Mouse (Mus musculus) spleen, adult 12 weeks (tissue): ENCODE results near the gene Tacc2.

Experiments used
- DNase-seq: peaks from one replicate; pipeline ENCODE4 v3.0.0; 2022; ENCODE audit warnings: low spot score

The Tacc2 gene

GRCm38 (mm10) chr7:130690869-130691268 lies 113.6 kb downstream of the Tacc2 start:
- DNase-seq = no peak

- DNase-seq = no peak
These were observed 114.7 kb downstream of the Tacc2 start for GRCm38 (mm10) chr7:130691931-130692330.

DNA sequence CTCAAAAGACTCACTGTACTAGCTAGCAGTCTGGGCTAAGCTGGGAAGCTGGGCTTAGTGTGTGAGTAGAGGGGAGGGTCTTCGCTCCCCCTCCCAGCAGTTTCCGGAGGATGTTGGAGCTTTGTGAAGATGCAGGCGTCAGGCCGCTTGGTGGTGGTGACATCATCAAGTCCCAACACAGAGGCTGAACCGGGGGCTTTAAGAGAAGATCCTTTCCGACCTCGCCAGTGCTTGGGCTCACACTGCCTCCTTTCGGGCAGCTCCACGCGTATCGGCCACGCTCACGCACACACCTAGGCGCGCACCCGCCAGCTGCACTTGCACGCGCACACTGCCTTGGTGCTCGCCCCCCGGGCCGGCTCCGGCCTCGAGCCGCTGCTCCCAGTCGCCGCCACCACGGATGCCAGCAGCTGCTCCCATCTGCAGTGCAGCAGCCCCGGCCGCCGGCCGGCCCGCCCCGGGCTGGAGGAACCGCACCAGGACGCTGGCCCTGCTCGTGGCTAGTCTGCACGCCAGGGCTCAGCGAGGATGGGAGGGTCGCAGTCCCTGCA lies 115.2 kb downstream of the Tacc2 start:
- no peak for DNase-seq

- no peak for DNase-seq
These were observed 115.9 kb downstream of the Tacc2 start for GRCm38 (mm10) chr7:130692943-130693799.

GRCm38 (mm10) chr7:130693800-130694193 lies 116.6 kb downstream of the Tacc2 start:
- DNase-seq = no peak

- no peak for DNase-seq
These were observed 118.6 kb downstream of the Tacc2 start for GRCm38 (mm10) chr7:130695669-130696338.

DNA sequence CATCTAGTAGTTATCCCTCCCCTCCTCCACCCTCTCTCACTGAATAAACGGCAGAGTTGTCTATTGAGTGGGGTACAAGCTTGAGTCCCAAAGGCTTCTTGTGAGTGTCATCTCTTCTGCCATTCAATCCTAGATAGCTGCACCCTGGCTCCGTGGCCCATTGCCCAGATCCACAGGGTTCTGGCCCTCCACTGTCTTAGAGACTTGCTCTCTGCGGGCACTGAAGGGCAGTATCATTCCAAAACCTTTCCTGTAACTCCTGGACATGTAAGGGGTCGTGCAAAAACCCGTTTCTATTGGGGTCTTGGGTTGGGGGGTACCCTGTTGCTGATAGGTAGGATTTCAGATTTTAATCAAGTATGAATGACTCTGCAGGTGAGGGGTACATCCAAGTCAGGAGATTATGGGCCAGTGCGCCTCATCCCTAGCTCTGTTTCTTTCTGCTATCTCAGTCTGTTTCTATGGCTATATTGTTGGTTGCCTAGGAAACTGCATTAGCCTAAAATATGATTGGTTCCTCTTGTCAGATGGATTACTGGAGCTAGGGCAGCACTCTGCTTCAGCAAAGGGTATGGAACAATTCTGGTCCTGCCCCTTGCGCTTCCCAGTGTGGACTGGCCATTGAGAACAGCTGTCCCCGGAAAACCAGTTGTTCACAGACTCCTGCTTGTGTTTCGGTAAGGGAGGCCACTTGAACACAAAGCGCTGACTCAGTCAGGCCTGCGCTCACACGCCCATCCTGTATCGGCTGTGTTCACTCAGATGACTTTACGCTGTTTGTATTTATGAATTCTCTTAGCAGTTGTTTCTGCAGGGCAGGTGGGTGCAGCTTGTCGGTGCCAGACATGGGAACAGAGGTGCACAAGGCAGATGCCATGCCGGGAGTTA lies 119.4 kb downstream of the Tacc2 start:
- no peak for DNase-seq

DNA sequence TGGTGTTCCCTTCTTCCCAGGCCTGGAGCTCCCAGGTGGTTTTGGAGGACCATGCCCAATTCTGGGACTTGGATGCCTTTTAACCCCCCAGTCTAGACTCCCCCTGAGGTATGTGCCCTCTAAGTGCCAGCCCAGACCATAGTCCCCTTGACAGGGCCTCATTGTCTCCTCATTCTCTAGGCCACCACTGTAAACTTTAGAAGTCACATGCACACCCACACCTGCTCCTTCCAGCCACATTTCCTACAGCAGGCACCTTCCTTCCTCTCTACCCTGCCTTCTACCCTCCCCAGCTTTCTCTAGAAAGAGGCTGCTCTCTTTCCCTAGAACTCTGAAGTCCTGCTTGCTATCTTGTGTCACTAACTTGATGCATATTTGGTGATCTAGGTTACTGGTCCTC lies 121.2 kb downstream of the Tacc2 start:
- no peak for DNase-seq

- DNase-seq = no peak
These were observed 124.1 kb downstream of the Tacc2 start for GRCm38 (mm10) chr7:130701336-130701735.

DNA sequence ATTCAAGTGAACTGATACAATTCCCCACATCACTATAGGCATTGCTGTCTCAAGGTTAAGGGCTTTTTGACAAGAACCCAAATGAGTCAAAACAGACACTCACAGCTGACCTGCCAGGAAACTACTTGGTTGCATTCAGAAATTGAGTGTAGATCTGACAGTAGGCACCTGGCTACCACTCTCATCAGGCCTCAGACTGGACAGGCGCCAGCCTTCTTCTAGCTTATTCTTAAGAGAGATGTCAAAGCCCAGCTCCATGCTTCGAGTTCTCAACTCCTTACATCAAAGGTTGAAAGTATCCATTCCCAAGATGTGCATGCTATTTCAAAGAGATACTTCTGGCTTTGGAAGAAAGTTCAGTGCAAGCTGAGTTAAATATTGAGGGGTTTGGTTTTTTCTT lies 128.0 kb downstream of the Tacc2 start:
- no peak for DNase-seq

GRCm38 (mm10) chr7:130708940-130709339 lies 131.7 kb downstream of the Tacc2 start:
- DNase-seq = no peak

DNA sequence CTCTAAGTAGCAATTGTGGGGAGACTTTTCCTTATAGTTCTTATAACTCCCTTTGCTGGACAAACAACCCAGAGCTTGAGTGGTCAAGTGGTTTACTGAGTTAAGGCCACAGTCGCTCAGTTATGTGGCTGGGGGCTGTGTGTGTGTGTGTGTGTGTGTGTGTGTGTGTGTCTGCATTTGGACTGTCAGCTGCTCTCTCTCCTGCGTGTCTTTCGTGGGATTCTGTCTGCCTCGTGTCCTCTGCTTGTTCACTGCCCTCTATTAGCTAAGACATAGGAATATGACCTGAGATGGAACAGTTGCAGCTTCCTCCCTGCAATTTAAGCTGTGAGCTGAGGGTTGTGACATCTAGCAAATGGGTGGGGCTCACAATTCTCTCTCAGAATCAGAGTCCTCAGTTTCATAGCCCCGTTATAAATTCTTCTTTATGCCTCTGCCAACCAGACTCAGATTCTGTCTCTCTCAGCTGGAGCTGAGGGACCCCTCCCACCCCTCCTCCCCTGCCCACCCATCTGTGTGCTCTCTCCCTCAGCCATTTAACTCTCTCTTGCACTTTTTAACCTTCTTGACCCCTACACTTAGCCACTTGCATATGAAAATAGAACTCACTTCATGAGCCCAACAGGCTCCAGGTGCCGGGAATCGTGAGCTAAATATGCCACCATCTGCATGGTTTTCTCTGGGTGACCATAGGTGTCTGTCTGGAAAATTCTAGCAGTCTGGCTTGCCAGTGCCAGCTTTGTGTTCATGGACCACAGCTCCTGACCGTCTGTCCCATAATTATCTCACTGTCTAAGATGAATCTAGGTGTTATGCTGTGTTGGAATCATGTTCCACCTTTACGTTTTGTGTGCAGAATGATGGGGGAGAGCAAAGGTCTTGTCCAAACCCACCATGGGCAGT lies 132.4 kb downstream of the Tacc2 start:
- no peak for DNase-seq

- no peak for DNase-seq
These were observed 134.6 kb downstream of the Tacc2 start for GRCm38 (mm10) chr7:130711851-130712250.

- no peak for DNase-seq
These were observed 136.1 kb downstream of the Tacc2 start for GRCm38 (mm10) chr7:130713319-130713718.

DNA sequence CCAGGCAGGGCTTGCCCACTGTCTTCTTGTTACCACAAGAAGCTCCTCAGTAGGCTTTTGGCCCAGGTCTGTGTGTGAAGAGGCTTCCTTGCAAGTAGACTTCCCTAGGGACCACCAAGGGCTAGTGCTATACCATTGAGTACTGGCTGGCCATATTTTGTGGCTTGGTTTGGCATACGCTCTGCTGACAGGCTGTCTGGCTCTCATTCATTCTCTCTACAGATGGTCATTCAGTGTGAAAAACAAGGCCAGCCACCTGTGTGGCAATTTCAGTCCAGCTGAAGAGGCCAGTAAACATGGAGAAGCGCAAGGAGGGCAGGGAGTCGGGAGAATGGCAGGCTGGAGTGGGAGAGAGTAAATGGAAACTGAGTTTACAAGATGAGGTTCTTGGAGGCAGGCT lies 138.2 kb downstream of the Tacc2 start:
- no peak for DNase-seq

GRCm38 (mm10) chr7:130716341-130716740 lies 139.1 kb downstream of the Tacc2 start:
- no peak for DNase-seq

- no peak for DNase-seq
These were observed 139.8 kb downstream of the Tacc2 start for GRCm38 (mm10) chr7:130716989-130717388.

DNA sequence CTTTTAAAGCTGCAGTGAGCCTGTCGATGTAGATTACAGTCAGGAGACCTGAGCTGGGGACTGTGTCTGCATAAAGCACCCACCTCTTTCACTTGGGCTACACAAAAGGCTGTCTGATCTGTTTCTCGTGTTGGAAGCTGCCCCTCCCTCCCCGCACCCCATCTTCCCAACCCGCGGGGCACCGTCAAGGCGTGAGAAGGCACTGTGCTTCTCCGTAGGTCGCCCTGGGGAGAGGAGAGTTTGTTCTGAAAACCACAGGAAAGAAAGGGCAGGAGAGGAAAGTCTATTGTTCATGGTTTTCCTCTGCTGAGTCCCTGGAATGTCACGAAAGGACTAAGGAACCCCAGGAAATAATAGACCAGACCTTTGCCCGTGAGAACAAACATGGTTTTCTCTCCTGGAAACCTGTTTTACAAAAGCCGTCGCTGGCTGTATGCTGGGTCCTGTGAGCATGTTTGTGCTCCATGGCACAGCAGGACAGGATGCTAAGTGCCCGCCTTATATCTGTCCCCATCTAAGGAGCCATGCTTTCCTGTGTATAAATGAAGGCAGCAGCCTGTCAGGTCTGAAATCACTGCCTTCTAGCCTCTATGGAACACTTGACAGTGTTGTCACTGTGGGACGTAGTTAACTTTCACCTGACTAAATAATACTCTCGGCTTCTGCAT lies 142.8 kb downstream of the Tacc2 start:
- DNase-seq = no peak

DNA sequence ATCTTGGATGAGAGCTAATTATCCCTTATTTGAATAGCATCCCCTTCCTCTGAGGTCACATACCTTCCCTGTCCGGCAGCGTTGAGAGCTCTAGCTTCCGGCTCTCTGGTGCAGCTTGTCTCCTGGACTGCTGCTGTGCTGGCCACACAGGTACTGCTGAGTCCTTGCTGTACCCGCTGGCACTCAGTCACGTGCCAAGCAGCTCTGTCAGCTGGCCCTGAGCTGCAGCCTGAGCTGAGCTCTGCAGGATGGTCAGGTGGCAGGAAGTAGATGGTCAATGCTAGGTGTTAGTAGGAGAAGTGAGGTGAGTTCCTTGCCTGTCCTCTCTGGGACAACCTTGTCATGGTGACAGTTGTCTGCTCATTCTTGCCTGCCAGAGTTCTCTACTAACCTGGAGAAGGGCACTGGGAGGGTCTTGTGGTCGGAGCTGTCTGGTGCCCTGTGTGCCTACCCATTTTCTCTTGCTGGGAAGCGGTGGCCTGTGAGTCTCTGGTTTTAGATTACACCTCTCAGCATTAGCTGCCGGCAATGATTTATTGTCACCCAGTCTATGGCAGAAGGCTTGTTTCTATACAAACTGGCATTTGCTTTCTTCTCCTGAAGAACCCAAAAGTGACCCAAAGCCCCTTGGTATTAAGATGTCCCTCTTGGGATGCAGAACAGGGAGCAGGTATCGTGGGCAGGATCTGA lies 143.6 kb downstream of the Tacc2 start:
- no peak for DNase-seq

- no peak for DNase-seq
These were observed 148.9 kb downstream of the Tacc2 start for GRCm38 (mm10) chr7:130726185-130726584.
